Mouse (Mus musculus) Patski (cell line): ENCODE measurements at regions not wholly inside any gene's neighbourhood (a gene's known extent, or its start where the extent isn't known, plus 50 kb on each side); places are given as distances from the start of the nearest gene placed in this dataset.

Experiments
- ATAC-seq: fragments of 100-300 bp; one replicate; pipeline ENCODE4 v1.8.0; 2021
- CTCF ChIA-PET: fragments of 350-600 bp; sonication (Branson Sonifier 250); formaldehyde crosslinking; loops from one replicate; lab custom pipeline; 2022; ENCODE audit warnings: inconsistent platforms; lab: Charles Lee
- POLR2A ChIA-PET: fragments of 350-600 bp; sonication (Branson Sonifier 250); formaldehyde crosslinking; loops from one replicate; lab custom pipeline; 2022; ENCODE audit warnings: antibody characterized with exemption, inconsistent platforms; lab: Charles Lee
- DNase-seq: peaks from one replicate; pipeline ENCODE4 v3.0.0-alpha.2; 2011; ENCODE audit warnings: low read depth, low spot score
- H3K27me3 ChIP-seq: fragments of 371-371 bp; one replicate; pipeline ENCODE4 v1.5.1; 2021
- CTCF ChIP-seq: fragments of 100-300 bp; IDR thresholded peaks from one replicate; pipeline ENCODE4 v1.5.1; 2021
- in situ Hi-C: fragments of 300-500 bp; cut with MboI; formaldehyde crosslinking; loops from 3 replicates; pipeline ENCODE4 v1.11.1; 2018; ENCODE audit warnings: low pct_unique_long_range_greater_than_20kb, mixed read lengths

DNA sequence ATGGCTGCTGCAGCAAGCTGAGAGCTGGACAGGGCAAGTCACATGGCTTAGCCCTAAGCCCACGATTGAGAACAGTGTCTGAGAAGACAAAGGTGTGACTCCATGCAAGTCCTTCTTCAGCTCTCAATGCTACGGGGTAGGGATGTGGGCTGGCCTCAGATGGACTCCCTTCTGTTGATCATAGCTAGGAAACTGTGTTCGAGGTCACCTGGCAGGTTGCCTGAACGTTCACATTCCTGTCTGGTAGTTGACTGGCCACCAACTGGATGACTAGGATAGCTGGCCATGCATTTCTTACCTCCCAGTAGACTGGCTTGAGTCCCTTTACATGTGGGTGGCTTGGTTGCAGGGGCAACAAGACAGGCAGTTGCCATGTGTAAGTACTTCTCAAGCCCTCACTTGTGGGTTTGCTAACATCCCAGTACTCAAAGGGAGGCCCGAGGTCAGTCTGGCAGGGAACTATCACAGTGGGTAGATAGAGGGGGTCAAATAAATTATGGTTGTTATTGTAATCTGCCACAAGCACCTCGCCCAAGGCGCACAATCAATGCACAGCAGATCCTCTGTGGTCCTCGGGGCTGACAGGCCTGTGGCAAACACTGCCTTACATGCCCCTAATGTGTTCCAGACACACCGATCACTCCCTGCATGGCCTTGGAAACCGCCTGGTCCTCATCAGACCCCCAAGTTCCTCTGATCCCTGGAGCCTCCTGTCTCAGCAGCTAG, 107.5 kb downstream of the Tex36 start:
- TF ChIP-seq CTCF = no peak
- DNase-seq (no peak), ATAC-seq (no peak)
- no peaks in the 10 kb centered on the region for H3K27me3 ChIP-seq
- in situ Hi-C loops = no loop called here
- POLR2A ChIA-PET = no interaction called here
- CTCF ChIA-PET = interaction anchor here (1.3 kb wide), 1 partner anchor 47 kb away, joined by 3 read pairs; no protein-coding TSS in a partner anchor

GRCm38 (mm10) chr7:133492626-133493025, 109.3 kb downstream of the Tex36 start:
- in situ Hi-C loops = no loop called here
- ATAC-seq (no peak), DNase-seq (no peak)
- no peak for TF ChIP-seq CTCF
- H3K27me3 ChIP-seq = no peaks in the 10 kb centered on the region
- CTCF ChIA-PET = no interaction called here
- POLR2A ChIA-PET = no interaction called here

DNA sequence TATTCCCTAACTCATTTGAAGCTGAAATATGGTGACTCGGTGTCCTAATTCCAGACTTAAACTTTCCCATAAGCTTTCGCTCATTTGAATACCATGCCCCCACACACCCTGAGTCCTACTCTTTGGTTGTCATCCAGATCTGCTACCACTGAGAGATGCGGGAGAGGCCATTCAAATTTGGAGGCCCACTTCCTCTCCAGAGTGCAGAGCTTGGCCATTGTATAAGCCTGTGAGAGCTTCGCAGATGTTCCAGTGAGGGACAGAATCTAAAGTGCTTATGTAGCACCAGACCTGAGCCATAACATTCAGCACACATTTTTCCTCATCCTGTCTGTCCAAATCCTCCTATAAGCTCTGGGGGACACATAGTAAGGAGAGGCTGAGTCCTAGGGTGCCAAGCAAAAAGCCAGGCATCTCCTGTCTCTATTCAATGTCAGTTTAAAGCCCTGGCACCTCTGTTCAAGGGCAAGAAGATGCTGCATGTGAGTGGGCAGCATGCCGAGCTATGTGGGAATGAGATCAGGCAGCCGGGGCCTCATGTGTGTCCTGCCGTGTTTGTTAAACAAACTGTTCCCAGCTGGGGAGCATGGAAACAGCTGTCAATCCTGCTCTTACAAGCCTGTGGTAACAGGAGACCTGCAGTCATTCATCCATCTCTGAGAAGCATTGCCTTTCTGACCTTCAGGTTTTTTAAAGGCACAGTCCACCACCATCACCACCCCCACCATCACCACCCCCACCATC, 113.9 kb downstream of the Tex36 start:
- ATAC-seq (no peak), DNase-seq (no peak)
- CTCF ChIA-PET = no interaction called here
- no peaks in the 10 kb centered on the region for H3K27me3 ChIP-seq
- no peak for TF ChIP-seq CTCF
- in situ Hi-C loops = no loop called here
- POLR2A ChIA-PET = no interaction called here

- ChIA-PET POLR2A (no interaction called here), CTCF (interaction anchor here (1.2 kb wide), 1 partner anchor 12 kb away, joined by 3 read pairs; no protein-coding TSS in a partner anchor)
- ATAC-seq (no peak), DNase-seq (no peak)
- in situ Hi-C loops = no loop called here
- no peak for TF ChIP-seq CTCF
- no peaks in the 10 kb centered on the region for H3K27me3 ChIP-seq
Observed at GRCm38 (mm10) chr7:133484430-133484841, 117.5 kb downstream of the Tex36 start.

DNA sequence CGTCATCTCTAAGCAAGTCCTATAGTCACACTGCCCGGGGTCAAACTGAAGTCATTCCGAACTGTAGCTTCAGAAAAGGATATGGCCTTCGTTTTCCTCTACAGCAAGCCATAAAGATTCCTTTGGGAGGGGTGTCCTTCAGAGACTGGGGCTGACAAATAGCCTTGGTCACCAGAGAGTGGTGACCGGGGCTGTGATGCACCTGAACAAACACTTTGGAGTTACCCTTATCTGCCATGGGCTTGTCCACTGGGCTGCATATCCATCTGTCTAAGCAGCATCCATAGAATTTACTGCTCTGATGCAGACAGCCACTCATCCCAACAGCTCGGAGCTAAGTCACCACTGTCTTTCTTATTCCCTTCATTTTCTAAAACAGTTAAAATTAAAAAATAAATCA, 120.4 kb downstream of the Tex36 start:
- DNase-seq (no peak), ATAC-seq (no peak)
- CTCF ChIA-PET = interaction anchor here (1.4 kb wide), 1 partner anchor 22 kb away, joined by 3 read pairs; no protein-coding TSS in a partner anchor
- POLR2A ChIA-PET = no interaction called here
- TF ChIP-seq CTCF = no peak
- no peaks in the 10 kb centered on the region for H3K27me3 ChIP-seq
- in situ Hi-C loops = no loop called here

- ChIA-PET POLR2A (no interaction called here), CTCF (no interaction called here)
- TF ChIP-seq CTCF = no peak
- ATAC-seq (no peak), DNase-seq (no peak)
- H3K27me3 ChIP-seq = no peaks in the 10 kb centered on the region
- in situ Hi-C loops = no loop called here
Observed at GRCm38 (mm10) chr7:133479679-133480078, 122.3 kb downstream of the Tex36 start.

- POLR2A ChIA-PET = interaction anchor here (1.1 kb wide), 1 partner anchor 187 kb away, joined by 3 read pairs; no protein-coding TSS in a partner anchor
- DNase-seq = no peak
Observed at GRCm38 (mm10) chr7:133477933-133478332, 124.0 kb downstream of the Tex36 start.

GRCm38 (mm10) chr7:133477221-133477620, 124.7 kb downstream of the Tex36 start:
- in situ Hi-C loops = no loop called here
- TF ChIP-seq CTCF = no peak
- ChIA-PET POLR2A (interaction anchor here (1.1 kb wide), 1 partner anchor 186 kb away, joined by 3 read pairs; no protein-coding TSS in a partner anchor), CTCF (interaction anchor here (1.4 to 2.5 kb wide), 3 partner anchors 8 to 166 kb away, joined by 3 to 8 read pairs (median 3); no protein-coding TSS in a partner anchor)
- ATAC-seq = no peak
- DNase-seq = no peak
- H3K27me3 ChIP-seq = no peaks in the 10 kb centered on the region

More at GRCm38 (mm10) chr7:133477933-133478332, 124.0 kb downstream of the Tex36 start:
- in situ Hi-C loops = no loop called here
- ATAC-seq = no peak
- peak; percentile 59 for TF ChIP-seq CTCF
- CTCF ChIA-PET = interaction anchor here (1.4 to 2.5 kb wide), 3 partner anchors 9 to 167 kb away, joined by 3 to 8 read pairs (median 3); no protein-coding TSS in a partner anchor
- H3K27me3 ChIP-seq = no peaks in the 10 kb centered on the region

- no peak for ATAC-seq
- POLR2A ChIA-PET = no interaction called here
Observed at GRCm38 (mm10) chr7:133471706-133472105, 130.3 kb downstream of the Tex36 start.

GRCm38 (mm10) chr7:133470620-133470958, 131.4 kb downstream of the Tex36 start:
- no peaks in the 10 kb centered on the region for H3K27me3 ChIP-seq
- ChIA-PET CTCF (no interaction called here), POLR2A (no interaction called here)
- in situ Hi-C loops = no loop called here
- ATAC-seq = no peak
- TF ChIP-seq CTCF = no peak
- DNase-seq = no peak

More at GRCm38 (mm10) chr7:133471706-133472105, 130.3 kb downstream of the Tex36 start:
- CTCF ChIA-PET = interaction anchor here (1.2 kb wide), 1 partner anchor 12 kb away, joined by 3 read pairs; no protein-coding TSS in a partner anchor
- DNase-seq = no peak
- in situ Hi-C loops = no loop called here
- no peaks in the 10 kb centered on the region for H3K27me3 ChIP-seq
- TF ChIP-seq CTCF = no peak
